Mouse (Mus musculus): ENCODE data around the gene Msmp.
A peak's percentile ranks its signal among the peaks of the same experiment; 100 is the strongest.

Gene Msmp

DNA sequence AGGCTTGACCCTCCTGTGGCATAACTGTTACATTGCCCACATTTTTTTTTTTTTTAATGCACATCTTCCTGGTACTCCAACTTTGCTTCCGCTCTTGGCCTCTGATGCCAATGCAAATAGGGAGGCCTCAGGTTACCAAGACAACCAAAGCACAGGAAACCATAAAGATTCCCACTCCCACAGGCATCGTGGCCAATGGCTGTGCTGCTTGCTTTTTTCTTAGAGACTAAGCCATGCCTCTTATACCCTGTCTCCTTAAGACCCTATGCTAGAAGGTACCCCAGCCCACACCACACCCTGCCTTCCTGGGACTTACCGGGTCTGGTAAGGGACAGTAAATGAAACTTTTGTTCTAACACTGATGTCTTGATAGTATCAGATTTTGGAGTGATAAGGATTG, 9.2 kb upstream of the Msmp start:
- DNase-seq (ENCODE audit: low spot score) = no peak

DNA sequence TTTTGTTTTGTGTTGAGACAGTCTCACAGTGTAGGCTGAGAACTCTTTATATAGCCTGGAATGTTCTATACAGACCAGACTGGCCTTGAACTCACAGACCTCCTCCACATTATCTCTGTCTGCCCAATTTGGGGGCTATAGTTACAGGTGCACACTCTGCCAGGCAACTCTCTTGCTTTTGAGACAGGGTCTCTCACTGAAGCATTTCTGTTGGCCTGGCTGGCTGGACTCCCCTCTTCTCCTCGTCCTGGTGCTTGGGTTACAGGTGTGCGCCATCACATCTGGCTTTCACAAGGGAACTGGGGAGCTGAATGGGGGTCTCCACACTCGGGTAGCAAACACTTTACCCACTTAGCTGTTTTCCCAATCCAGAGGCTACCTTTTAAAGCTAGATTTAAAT, 7.7 kb upstream of the Msmp start:
- DNase-seq (ENCODE audit: low spot score) = no peak

DNA sequence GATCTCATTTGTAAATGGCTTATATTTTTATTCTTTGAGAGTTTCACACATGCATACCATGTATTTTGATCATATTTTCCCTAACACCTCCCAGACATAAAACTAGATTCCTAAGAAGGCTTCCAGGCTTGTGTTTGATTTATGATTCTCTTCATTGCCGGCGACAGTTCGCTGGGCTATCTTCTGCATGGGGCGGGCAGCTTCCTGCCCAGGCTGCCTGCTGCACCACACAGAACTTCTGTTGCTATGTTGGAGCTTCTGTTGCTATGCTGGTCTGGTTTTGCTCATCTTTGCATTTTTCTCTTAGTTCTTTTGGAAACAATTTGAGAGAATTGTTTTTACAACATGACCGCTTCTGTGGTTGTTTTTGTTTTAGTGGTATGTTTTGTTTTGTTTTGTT, 7.2 kb upstream of the Msmp start:
- no peak for DNase-seq (ENCODE audit: low spot score)

DNA sequence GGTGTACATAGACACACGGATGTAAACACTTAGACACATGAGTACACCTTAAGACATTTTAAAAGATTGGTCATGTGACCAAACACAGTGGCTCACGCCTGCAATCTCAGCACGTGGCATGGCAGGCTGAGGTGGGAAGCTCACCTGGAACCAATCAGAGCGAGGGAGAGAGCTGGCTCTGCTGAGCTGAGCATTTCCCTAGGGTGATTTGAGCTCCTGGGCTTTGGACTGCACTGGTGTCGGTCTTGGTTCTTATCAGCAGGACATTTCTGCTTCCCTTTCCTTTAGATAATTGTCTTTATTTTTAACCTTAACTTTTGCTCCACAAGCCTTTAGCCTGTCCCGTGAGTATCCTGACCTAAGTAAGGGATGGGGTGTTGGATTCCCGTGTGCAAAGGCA, 3.4 kb upstream of the Msmp start:
- DNase-seq (ENCODE audit: low spot score) = no peak

DNA sequence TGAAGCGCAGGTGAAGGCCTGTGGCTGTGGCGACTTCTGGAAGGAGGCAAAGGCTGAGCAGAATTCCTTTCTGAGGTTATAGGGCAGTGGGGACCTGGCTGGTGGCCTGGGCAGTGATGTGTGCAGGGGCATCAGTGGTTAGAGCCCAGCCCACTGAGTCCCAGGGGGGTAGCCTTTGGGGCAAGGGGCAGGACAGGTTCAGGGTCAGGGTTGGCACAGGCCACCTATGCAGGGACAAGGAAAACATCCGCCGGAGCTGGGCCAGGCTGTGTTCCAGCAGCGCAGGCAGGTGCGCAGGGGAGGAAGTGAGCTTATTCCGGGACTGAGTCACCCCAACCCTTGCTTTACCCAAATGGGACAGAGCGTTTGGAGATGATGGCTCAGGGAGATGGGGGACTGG, 2.1 kb upstream of the Msmp start:
- no peak for DNase-seq (ENCODE audit: low spot score)

DNA sequence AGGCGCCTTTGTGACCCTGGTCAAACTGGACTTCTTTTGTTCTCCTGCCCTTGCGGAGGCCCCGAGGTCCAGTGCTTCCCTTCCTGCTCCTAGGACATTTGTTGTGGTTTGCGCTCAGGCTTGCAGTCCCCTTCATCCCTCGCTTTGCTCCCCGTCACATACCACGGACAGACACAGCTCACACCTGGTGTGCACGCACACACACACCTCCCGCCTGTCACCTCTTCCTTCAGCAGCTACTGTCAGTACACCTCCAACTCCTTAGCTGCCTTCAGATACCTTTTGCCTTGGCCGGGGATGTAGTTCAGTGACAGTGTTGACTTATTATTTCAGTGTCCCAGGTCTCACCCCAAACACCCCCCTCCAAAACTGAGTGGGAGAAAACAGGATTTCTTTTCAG, 1.4 kb upstream of the Msmp start:
- no peak for DNase-seq (ENCODE audit: low spot score)

DNA sequence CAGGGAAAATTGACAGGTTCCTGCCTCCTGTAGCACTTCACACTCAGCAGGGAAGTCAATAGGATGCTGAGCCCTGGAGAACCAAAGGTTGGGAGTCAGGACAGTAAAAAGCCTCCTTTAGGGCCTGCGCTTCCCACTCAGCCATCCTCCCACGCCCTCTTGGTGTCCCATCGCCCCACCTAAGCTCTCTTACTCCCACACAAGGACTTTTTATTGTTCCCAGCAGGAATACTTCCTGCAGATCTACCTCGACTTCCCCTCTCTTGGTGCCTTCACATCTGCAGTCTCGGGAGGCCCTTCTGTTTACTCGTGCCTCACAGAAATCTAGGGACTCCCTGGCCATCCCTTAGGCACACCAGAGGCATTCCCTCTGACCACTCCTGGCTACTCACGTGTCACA, 873 bp downstream of the Msmp start:
- no peak for DNase-seq (ENCODE audit: low spot score)

DNA sequence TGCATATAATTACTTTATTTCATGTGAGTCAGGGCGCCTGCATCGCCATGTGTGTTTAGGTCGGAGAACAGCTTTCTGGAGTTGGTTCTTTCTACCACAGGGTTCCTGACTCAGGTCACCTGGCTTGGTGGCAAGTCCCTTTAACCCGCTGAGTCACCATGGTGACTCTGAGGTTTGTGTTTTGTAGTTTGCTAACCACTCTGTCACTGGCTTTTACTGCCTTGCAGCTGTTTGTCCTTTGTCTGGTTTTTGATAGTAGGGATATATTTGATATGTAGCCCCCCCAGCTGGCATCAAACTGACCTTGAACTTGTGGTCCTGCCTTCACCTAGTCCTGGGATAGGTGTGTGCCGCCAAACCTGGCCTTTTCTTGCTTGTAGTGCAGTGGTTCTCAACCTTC, 2.1 kb downstream of the Msmp start:
- DNase-seq (ENCODE audit: low spot score) = no peak

DNA sequence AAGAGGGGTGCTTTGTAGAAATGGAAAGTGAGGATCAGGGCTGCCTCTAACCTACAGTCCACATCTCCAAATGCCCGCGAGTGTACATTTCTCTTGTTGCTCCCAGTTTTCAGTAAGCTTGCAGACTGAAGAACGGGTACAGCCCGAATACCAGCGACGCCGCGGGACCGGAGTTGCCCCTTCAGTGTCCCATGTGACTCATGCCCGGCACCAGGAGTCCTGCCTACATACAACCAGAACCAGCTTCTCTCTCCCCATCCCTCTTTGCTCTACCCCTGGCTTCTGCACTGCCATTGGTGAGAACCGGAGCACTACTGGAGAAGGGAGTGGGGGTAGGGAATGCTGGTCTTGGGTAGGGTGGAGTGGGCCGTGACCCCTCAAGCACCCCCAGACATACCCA, 2.9 kb downstream of the Msmp start:
- DNase-seq (ENCODE audit: low spot score) = no peak

DNA sequence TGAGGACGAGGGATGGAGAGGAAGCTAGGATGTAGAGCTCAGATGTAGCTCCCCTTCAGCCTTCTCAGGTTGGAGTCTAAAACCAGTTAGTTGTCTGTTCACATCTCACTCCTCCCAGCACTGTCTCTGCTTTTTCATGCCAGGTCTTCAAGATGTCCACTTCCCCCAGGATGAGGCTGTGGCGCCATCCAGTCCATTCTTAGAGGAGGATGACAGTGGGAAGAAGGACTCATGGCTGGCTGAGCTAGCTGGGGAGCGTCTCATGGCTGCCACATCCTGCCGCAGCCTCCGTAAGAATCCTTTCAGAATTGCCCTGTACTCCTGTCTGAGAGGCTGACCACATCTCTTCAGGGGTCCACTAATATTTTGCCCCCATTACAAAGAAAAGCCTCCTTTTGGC, 3.6 kb downstream of the Msmp start:
- no peak for DNase-seq (ENCODE audit: low spot score)

DNA sequence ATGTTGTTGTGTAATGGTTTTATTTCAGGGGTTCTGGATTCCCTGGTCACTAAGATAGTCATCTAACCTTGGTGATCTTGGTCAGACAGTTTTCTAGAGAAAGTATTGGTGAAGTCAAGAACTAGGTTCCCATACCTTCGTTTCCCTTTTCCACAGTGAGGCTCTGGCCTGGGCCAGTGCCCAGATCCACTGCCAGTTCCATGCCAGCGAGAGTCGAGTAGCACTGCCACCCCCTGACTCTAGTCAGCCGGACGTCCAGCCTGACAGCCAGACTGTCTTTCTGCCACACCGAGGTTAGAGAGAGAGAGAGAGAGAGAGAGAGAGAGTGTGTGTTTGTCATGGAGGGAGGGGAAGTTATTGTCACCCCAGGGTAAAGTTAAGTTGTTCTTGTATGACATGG, 4.6 kb downstream of the Msmp start:
- no peak for DNase-seq (ENCODE audit: low spot score)

DNA sequence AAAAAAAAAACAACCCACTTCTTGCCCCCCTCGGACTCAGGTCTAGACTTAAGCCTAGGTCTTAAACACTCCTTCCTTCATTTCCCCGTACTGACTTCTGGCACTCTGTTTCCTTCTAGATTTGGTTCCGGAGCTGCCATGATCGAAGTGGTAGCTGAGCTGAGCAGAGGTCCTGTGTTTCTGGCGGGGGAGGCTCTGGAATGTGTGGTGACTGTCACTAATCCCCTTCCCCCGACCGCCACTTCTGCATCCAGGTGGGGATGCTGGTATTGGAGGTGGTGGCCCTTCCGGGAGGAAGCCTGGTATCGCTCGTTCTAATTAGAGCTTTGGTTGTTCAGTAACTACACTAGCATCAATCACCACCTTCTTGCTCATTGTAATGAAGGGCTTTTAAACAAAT, 5.0 kb downstream of the Msmp start:
- DNase-seq (ENCODE audit: low spot score) = no peak

DNA sequence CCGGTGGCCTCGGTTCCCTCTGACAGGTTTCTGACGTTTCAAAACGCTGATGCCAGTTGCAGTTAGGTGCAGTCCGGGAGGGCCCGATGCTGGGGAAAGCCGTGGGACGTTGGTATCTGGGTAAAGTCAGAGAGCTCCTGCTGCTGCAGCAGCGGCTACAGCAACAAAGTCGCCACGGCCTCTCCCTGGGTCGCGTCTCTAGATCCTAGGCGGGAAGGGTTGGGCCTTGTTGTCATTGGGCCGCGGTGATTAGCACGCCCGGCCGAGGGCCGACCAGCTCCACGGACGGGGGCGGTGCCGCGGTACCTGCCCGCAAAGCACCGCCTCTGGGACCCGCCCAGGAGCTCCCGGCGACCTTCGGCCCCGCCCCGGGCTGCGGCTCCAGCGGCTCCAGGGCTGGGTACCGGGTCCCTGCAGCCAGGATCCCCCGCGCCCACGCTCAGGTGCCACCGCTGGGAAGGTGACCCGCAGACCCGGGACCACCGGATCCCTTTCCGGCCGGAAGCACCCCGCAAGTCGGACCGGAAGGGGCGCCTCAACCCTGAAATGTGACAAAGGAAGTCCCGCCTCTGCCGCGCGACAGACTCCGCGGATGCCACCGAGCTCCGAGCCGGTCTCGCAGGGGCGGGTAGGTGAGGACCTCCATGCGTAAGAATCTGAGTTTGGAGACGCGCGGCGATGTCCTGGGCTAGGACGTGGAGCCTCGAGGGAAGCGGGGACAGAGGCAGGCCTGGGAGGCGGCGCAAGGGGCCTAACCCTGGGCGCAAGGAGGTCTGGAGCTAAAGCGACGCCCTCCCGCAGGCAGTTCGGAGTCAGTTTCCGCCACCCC, 5.7 kb downstream of the Msmp start, which contains the start of the genes Rgp1 and Gba2:
Rgp1 (plus strand) TSS at position 340 of the 829 bp plus-strand sequence.
Gba2 (minus strand) TSS at position 498 of the 829 bp plus-strand sequence.
- DNase-seq (ENCODE audit: low spot score) = peak; percentile 90

DNA sequence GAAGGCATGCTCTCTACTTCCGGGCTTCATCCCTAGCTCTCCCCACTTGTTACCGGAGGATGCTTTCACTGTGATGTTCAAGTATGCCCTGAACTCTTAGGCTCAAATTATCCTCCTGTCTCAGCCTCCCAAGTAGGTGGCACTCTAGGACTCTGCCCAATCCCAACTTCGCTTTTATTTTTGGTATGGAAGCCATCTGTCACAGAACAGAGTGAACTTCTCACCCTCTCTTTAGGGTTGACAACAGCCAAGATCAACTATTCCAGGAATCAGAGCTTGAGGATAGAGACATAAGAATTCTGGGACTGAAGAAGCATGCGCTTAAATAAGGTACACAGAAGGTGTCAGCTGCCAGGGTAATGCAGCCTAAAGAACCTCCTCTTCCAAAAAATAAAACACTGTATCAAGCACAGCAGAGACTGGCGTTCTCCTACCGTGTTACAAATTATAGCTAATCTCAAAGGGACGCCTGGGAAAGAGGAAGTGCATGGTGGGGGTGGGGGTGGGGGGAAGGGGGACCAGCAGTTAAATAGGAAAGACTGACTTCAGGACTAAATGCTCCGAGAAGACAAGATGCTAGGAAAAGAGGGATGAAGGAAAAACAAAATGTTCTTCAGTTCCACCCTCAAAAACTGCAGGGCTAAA, 6.9 kb downstream of the Msmp start:
- no peak for DNase-seq (ENCODE audit: low spot score)

DNA sequence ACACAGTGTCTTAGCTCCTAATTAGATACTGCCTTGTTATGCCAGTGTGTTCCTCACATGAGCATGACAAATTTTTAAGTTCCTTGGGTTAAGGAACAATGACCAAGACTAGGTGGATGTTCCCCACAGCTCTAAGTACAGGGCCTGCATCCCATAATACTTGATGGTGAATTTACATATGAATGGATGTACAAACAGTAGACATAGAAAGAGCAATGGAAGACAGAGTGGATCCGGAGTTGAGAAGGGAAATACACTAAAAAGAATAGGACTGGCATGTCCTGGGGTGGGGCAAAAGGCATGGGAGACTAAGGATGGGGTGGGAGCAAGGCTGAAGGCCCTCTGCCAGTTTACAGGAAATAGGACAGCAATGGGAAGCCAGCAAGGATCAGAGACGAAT, 8.9 kb downstream of the Msmp start:
- DNase-seq (ENCODE audit: low spot score) = no peak

DNA sequence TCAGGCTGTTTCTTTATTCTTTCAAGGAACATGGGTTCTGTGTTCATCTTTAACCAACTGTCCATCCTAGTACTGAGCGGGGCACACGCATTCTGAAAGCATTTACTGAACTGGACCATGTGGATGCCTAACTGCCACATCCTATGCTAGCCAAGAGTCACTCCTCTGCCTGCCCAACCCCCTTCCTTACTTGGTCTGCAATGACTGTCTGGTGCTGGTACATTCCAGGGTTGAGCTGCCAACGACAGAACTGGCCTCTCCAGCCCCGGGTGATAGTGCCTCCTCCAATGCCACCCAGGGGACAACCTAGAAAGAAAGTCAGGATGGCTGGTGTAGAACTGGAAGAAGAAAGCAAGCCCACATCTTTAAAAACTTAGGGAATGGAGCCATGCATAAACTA, 10.7 kb downstream of the Msmp start:
- no peak for DNase-seq (ENCODE audit: low spot score)

DNA sequence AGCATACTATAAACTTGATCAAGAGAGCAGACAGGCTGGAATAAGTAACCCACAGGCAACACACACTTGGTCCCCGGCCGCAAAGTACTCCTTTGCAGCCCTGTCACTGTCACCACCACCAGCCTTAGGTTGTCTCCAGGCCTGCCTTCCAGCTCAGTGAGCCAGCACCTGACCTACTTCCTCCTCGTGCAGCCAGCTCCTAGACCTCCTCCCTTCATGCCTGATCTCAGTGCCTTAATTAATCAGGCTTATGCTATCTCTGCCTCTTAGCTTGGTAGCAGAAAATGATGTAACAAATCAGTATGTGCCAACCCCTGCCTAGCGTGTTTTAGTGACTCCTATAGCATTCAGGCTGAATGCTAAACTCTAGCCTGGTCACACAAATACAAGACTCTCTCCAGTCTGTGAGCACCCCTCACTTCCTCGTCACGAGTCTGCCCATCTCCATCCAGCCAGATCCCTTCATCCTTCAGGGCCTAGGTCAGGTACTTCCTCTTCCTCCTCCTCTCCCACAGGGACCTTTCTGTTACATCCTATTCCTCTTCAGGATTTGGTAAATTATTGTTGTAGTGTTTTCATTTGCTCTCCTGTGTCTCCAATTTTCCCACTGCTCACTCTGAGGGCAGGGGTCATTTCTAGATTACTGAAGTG, 12.8 kb downstream of the Msmp start:
- DNase-seq (ENCODE audit: low spot score) = no peak

DNA sequence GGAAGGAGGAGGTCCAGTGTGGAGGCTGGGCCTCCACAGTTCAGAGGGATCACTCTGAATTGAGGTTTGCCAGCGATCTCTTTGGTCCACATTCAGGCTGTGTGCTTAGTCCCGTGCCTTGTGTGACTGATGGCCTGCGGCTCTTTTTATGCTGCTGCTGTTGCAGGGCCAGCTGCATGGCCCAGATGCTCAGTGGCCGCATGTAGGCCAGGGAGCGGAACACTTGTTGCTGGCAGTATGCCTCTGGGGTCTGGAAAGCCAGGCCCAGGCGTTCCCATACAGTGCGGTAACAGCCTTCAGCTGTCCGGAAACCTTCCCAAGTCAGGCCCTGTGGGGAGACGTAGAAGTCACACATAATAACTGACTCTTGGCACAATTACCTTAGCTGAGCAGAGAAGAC, 17.2 kb downstream of the Msmp start:
- no peak for DNase-seq (ENCODE audit: low spot score)

DNA sequence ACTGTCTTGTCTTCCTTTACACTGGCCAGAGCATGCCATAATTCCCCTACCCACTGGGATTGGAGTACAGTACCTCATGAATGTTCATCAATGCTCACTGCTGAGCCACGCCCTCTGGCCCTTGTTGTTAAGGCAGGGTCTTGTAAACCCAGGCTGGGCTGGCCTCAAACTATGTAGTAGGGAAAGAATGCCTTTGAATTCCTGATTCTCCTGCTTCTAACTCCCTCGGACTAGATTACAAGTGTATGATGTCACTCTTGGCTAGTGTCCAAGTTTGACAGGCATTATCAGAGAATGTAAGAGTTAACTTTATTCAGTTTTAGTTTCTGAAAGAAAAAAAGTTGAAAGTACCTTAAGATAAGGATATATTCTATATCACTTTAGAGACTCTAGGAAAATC, 20.1 kb downstream of the Msmp start:
- DNase-seq (ENCODE audit: low spot score) = no peak

DNA sequence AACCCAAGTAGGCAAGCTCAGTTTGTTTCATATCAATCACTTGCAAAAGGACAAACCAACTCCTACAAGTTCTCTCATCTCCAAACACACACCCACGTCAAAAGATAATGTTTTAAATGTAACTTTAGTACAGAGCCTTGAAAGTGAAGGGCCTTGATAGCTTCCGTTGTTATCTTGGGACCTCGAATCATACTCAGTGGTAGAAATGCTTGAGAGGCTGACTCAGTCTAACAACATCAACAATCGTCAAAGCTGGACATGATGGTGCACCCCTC, 20.8 kb downstream of the Msmp start:
- no peak for DNase-seq (ENCODE audit: low spot score)

DNA sequence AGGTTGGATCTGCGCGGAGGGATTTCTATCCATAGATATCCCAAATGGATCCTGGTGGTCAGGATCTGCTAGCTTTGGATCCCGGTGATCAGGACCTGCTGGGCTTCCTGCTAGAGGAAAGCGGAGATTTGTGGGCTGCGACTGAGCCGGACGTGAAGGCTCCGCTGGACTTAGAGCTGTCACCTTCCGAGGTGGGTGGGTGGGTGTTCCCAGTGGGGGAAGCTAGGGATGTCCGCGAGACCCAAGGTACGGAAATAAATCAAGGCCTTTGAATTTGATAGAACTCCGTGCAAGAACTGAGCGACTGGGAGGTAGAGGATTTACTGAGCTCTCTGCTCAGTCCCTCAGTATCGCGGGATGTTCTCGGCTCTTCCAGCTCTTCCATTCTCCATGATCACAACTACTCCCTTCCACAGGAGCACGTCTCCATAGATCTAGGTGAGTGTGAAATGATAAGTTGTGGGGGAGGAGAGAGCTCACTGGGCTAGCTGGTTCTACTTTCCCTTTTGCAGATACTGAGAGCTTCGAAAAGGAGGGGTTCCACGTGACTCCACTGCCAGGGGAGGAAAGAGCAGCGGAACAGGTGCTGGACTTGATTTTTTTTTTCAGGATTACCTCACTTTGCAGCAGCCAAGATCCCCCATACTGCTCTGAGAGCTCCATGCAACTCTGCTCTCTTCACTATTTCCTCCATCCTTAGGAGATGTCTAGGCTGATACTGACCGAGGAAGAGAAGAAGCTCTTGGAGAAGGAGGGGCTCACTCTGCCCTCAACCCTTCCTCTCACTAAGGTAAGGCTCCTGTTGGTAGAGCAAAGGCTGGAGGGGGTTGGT, 21.3 kb downstream of the Msmp start:
- no peak for DNase-seq (ENCODE audit: low spot score)

DNA sequence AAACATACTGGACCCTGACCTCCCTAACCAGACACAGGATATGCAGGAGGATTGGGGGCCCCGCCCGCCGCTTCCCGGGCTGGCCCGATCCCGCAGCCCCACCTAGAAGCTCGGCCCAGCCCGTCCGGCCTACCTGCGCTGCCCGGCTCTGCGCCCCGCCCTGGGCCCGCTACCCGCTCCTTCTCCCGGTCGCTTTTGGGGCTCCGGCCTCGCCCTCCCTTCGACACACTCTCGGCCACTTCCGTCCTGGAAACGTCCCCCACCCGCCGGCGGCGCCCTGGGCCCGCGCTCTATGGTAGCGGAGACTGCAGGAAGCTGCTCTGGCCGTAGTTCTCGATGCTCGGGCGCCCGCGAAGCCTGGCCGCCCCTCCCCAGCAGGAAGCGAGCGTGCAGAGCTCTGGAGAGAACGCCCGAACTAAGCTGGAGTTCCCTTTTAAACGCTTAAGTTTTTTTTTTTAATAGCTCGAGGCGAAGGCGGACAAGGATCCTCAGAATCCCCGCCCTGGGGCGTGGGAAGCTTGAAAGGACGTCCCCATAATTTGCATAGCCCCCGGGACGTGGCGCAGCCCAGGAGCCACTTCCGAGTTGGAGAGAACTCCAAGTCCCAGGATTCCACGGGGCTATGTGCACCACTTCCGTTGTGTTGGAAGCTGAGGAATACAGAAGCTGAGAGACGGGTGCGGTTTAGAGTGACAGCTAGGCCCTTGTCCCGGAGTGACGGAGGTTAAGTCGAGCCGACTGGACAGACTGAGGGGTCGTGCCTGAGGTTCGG, 22.1 kb downstream of the Msmp start, which contains the start of the genes Creb3 and Tln1:
Creb3 (plus strand) TSS at position 336 of the 772 bp plus-strand sequence.
Tln1 (minus strand) TSS at position 695 of the 772 bp plus-strand sequence.
- peak; percentile 90 for DNase-seq (ENCODE audit: low spot score)

Data from spleen, adult 12 weeks (tissue).